Mouse (Mus musculus): ENCODE results near the gene Hbb-y.
"Not testable (repeated sequence)": the region's sequence is repeated elsewhere in the genome, so short reads cannot be mapped to it uniquely, and the experiment has no call there.

- TF ChIP-seq CTCF (IDR thresholded peaks at IDR 0.05; ENCODE audit: borderline replicate concordance, insufficient read depth, low read length); POLR2A (IDR thresholded peaks at IDR 0.05; ENCODE audit: low read depth, low read length): not testable (repeated sequence)
These were observed 37.9 kb downstream of the Hbb-y start for GRCm38 (mm10) chr7:103815085-103815484.

All from embryonic fibroblast, embryonic 13.5 days (primary cell).